Mouse (Mus musculus): ENCODE data around the gene Gipc3. TPM values are rescaled to one million over a fixed set of nuclear protein-coding genes. Genes with fewer than 3 reads are reported as not detected.

The Gipc3 gene
- polyA plus RNA-seq (2012; rRNA removed): 1.3 and 1.7 TPM in 2 replicates

DNA sequence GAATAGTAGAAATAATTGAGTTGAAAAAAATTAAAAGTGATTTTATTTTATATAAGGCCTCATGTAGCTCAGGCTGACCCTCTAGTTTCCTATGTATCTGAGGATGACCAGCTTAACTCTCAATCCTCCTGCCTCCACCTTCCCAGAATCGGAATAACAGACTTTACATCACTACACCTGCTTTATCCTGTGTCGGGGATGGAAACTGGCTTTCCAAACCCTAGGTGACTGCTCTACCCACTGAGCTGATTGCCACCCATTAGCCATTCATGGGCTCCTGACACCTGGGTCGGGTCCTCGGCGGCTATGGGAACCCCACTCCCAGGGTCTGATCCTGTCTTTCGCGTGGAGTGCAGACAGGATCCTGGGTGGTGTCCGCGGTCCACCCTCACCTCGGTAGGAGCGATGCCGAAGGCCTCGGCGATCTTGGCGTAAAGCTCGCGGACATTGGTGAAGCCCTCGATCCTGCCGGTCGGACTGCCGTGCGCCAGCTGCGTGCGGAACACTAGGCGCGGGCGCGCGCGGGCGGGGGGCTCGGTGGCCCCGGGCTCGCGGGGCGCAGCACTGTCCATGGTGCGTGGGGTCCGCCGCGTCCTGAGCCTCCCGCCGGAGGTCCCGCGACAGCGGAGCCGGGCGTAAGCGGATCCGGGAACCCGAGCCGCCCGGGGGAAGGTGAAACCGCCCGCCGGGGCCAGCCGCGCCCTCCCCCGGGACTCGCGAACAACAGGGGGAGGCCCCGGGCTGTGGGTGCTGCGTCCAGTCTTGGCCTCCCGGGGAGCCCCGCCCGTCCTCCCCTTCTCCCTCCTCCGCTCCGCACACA is at the start of gene Gipc3:
Gene Gipc3 (minus strand): TSS at position 581 of the 820 bp plus-strand sequence.
- DNase-seq (ENCODE audit: low read depth in 1 of 2, low spot score in 2 of 2): peak in 1 of 2 experiments; percentile 48

DNA sequence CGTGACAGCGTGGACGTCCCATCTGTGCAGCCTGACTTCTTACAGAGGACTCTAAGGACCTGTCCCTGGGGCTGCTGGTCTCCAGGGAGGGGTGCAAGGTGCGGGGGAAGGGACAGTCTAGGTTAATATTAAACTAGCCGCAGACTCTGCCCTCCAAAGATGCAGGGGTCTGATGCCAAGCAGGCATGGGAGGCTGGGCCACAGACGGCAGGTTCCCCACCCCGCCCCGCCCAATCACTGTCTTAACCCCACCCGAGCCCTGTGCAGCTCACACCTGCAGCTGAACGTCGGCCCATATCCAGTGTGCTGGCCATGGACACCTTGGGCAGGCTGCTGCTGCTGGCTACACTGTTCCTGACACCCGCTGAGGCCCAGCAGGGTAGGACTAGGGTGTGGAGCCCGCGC is 49.7 kb upstream of the Gipc3 start, which contains the start of gene Smim24:
Gene Smim24 (plus strand): TSS at position 271 of the 405 bp plus-strand sequence.
- 40% methylated on average over 14 of the region's 14 CpGs for WGBS
- Histone ChIP-seq H3K4me3 (ENCODE audit: extremely low read depth, insufficient read depth, insufficient read length) (peak within 1 kb of the TSS; percentile 56), H3K36me3 (ENCODE audit: control insufficient read depth, insufficient read depth, low read length) (peaks cover 4% of the 10 kb centered on the region), H3K4me1 (ENCODE audit: control insufficient read depth, insufficient read depth, insufficient read length) (peaks cover 13% of the 10 kb centered on the region; the same call in 1 of the 2 replicates), H3K27me3 (ENCODE audit: control insufficient read depth, insufficient read depth, low read length) (no peaks in the 10 kb centered on the region), H3K27ac (ENCODE audit: insufficient read depth, low read length) (peak within 1 kb of the TSS; percentile 20; the same call in 1 of the 2 replicates)
- no peak for TF ChIP-seq CTCF (IDR thresholded peaks at IDR 0.05; ENCODE audit: extremely low read depth, insufficient read depth, insufficient read length, insufficient replicate concordance)
- TF ChIP-seq POLR2A (IDR thresholded peaks at IDR 0.05; ENCODE audit: low read depth, low read length): no peak
- DNase-seq (ENCODE audit: low read depth in 1 of 2, low spot score in 2 of 2): no peak

More for the DNA sequence above, at the start of gene Gipc3:
- Histone ChIP-seq H3K27me3 (ENCODE audit: control insufficient read depth, insufficient read depth, low read length) (peaks cover 4% of the 10 kb centered on the region), H3K4me1 (ENCODE audit: control insufficient read depth, insufficient read depth, insufficient read length) (peaks cover 23% of the 10 kb centered on the region), H3K36me3 (ENCODE audit: control insufficient read depth, insufficient read depth, low read length) (no peaks in the 10 kb centered on the region; the same call in 1 of the 2 replicates), H3K27ac (ENCODE audit: insufficient read depth, low read length) (no peak within 1 kb of the TSS), H3K4me3 (ENCODE audit: extremely low read depth, insufficient read depth, insufficient read length) (peak within 1 kb of the TSS; percentile 45)
- TF ChIP-seq CTCF (IDR thresholded peaks at IDR 0.05; ENCODE audit: extremely low read depth, insufficient read depth, insufficient read length, insufficient replicate concordance): no peak
- WGBS: 5% methylated on average over 61 of the region's 67 CpGs

DNA sequence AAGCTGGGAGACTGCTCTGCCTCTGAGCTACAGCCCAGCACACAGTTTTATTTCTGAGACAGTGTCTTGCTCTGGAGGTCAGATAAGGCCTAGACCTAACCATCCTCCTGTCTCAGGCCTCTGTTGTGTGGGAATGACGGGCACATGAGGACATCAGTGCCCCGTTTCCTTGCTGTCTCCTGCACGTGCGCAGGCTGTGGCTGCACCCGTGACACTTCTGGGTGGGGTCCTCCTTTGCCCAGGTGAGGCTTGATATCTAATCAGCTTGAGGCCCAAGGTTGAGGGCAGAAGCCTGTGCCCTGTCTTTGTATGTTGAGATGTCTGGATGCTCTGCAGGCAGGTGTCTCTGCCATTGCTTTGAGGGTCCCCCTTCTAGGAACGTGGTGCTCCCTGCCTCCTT is 49.2 kb upstream of the Gipc3 start:
- Histone ChIP-seq H3K27me3 (ENCODE audit: control insufficient read depth, insufficient read depth, low read length) (no peaks in the 10 kb centered on the region), H3K4me3 (ENCODE audit: extremely low read depth, insufficient read depth, insufficient read length) (no peak overlapping the region), H3K27ac (ENCODE audit: insufficient read depth, low read length) (no peak overlapping the region), H3K36me3 (ENCODE audit: control insufficient read depth, insufficient read depth, low read length) (peaks cover 9% of the 10 kb centered on the region), H3K4me1 (ENCODE audit: control insufficient read depth, insufficient read depth, insufficient read length) (peaks cover 13% of the 10 kb centered on the region; the same call in 1 of the 2 replicates)
- WGBS: 82% methylated on average over 6 of the region's 6 CpGs
- no peak for DNase-seq (ENCODE audit: low read depth in 1 of 2, low spot score in 2 of 2)
- TF ChIP-seq CTCF (IDR thresholded peaks at IDR 0.05; ENCODE audit: extremely low read depth, insufficient read depth, insufficient read length, insufficient replicate concordance): no peak
- no peak for TF ChIP-seq POLR2A (IDR thresholded peaks at IDR 0.05; ENCODE audit: low read depth, low read length)

DNA sequence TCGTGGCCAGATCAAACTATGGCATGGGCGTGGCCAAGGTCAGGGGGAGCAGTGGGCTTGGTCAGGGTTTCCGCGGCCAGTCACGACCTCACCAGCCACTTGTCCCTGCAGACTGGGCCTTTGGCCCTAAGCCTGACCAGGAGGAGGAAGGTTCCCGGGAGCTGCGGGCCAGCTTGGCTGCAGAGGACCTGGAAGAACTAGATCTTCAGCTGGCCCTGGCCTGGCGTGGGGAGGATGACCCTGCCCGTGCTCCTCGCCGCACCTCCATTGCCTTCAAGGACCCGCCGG is 47.6 kb upstream of the Gipc3 start:
- Histone ChIP-seq H3K27me3 (ENCODE audit: control insufficient read depth, insufficient read depth, low read length) (no peaks in the 10 kb centered on the region), H3K4me3 (ENCODE audit: extremely low read depth, insufficient read depth, insufficient read length) (no peak overlapping the region), H3K36me3 (ENCODE audit: control insufficient read depth, insufficient read depth, low read length) (peaks cover 14% of the 10 kb centered on the region), H3K4me1 (ENCODE audit: control insufficient read depth, insufficient read depth, insufficient read length) (peaks cover 13% of the 10 kb centered on the region; the same call in 1 of the 2 replicates), H3K27ac (ENCODE audit: insufficient read depth, low read length) (no peak overlapping the region)
- WGBS: 92% methylated on average over 13 of the region's 13 CpGs
- TF ChIP-seq POLR2A (IDR thresholded peaks at IDR 0.05; ENCODE audit: low read depth, low read length): no peak
- no peak for TF ChIP-seq CTCF (IDR thresholded peaks at IDR 0.05; ENCODE audit: extremely low read depth, insufficient read depth, insufficient read length, insufficient replicate concordance)
- DNase-seq (ENCODE audit: low read depth in 1 of 2, low spot score in 2 of 2): no peak

DNA sequence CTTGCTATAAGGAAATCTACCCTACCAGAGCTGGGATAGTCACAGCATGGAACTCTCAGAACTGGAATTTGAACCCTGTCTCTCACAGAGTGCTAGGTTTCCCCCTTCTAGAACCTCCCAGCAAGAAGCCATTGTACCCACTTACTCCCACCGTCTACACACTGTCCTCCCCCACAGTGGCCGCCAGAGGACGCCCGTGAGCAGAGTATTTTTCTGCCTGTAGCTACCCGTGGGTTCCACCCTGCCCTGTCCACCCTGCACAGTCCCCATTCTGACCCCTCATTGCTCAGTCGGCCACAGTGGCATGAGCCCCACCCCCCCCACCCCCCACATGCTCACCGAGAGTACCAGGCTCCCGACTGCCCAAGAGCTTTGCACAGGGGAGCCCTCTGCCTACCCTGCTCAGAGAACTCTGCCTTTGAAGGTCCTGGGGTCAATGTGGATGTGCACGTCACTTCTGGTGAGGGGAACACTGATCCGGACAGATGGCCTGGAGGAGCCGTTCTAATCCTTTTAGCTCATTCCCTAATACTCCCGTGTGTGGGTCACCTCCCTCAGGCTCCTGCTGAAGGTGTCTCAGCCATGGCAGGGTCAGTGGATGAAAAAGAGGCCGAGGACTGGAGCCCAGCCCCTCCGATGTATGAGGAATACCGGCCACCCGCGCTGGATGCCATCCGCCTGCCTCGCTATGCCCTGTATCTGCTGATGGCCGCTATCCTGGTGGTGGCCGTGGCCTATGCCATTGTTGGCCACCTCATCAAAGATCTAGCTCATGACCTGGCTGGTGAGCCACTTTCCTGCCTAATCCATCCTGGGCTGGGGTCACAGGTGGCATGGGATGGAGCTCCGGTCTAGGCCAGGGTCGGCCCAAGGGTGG is 47.0 kb upstream of the Gipc3 start:
- TF ChIP-seq CTCF (IDR thresholded peaks at IDR 0.05; ENCODE audit: extremely low read depth, insufficient read depth, insufficient read length, insufficient replicate concordance) (peak; percentile 90), POLR2A (IDR thresholded peaks at IDR 0.05; ENCODE audit: low read depth, low read length) (no peak)
- peak in 1 of 2 experiments; percentile 66 for DNase-seq (ENCODE audit: low read depth in 1 of 2, low spot score in 2 of 2)
- WGBS: 58% methylated on average over 23 of the region's 23 CpGs

DNA sequence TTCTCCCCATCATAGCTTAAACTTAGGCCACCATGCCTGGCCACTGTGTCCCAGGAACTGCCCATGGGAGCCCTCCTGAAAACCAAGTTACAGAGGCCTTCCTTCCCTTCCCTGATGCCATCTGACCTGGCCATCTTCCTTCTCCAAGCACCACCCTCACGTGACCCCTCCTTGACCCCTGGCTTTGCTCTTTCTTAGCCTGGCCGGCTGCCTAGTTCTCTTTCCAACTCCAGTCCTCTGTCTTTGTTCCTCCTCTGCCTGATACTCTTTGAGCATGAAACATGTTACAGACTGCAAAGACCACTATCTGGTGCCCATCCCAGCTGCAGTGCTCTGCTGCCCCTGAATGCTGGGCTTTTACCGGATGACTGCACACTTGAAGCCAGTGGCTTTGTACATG is 46.3 kb upstream of the Gipc3 start:
- Histone ChIP-seq H3K27ac (ENCODE audit: insufficient read depth, low read length) (no peak overlapping the region), H3K4me3 (ENCODE audit: extremely low read depth, insufficient read depth, insufficient read length) (no peak overlapping the region), H3K4me1 (ENCODE audit: control insufficient read depth, insufficient read depth, insufficient read length) (peaks cover 19% of the 10 kb centered on the region; the same call in 1 of the 2 replicates), H3K36me3 (ENCODE audit: control insufficient read depth, insufficient read depth, low read length) (peaks cover 14% of the 10 kb centered on the region), H3K27me3 (ENCODE audit: control insufficient read depth, insufficient read depth, low read length) (no peaks in the 10 kb centered on the region)
- no peak for DNase-seq (ENCODE audit: low read depth in 1 of 2, low spot score in 2 of 2)
- TF ChIP-seq CTCF (IDR thresholded peaks at IDR 0.05; ENCODE audit: extremely low read depth, insufficient read depth, insufficient read length, insufficient replicate concordance) (no peak), POLR2A (IDR thresholded peaks at IDR 0.05; ENCODE audit: low read depth, low read length) (no peak)
- 88% methylated on average over 3 of the region's 3 CpGs for WGBS

More for the DNA sequence above, 47.0 kb upstream of the Gipc3 start:
- Histone ChIP-seq H3K36me3 (ENCODE audit: control insufficient read depth, insufficient read depth, low read length) (peaks cover 14% of the 10 kb centered on the region), H3K27me3 (ENCODE audit: control insufficient read depth, insufficient read depth, low read length) (no peaks in the 10 kb centered on the region), H3K4me3 (ENCODE audit: extremely low read depth, insufficient read depth, insufficient read length) (no peak overlapping the region), H3K27ac (ENCODE audit: insufficient read depth, low read length) (no peak overlapping the region), H3K4me1 (ENCODE audit: control insufficient read depth, insufficient read depth, insufficient read length) (peaks cover 17% of the 10 kb centered on the region; the same call in 1 of the 2 replicates)
